Mouse (Mus musculus) kidney, adult 2 months (tissue): ENCODE results near the gene Pappa.

Experiments
- CTCF ChIP-seq: fragments of 200-500 bp; conservative IDR thresholded peaks from 2 replicates; pipeline ENCODE4 v1.5.1; 2011; ENCODE audit warnings: low read depth, mild to moderate bottlenecking, control low read depth, low read length, moderate library complexity, mixed read lengths; ENCODE audit not compliant: insufficient read depth, insufficient read length
- POLR2A ChIP-seq: fragments of 200-500 bp; IDR thresholded peaks from one replicate; pipeline ENCODE4 v1.6.1; 2011; ENCODE audit warnings: low read depth, low read length, control low read depth

GRCm38 (mm10) chr4:65195971-65196370 lies 72.0 kb downstream of the Pappa start:
- TF ChIP-seq POLR2A (no peak), CTCF (no peak)
